Mouse (Mus musculus) liver, adult (tissue): ENCODE measurements around the gene Gpr146.

Source experiments
- GATA4 ChIP-seq: IDR thresholded peaks from 2 replicates; pipeline ENCODE4 v1.6.1; 2014; ENCODE audit warnings: mild to moderate bottlenecking, low read length; ENCODE audit not compliant: insufficient replicate concordance

Gene Gpr146

DNA sequence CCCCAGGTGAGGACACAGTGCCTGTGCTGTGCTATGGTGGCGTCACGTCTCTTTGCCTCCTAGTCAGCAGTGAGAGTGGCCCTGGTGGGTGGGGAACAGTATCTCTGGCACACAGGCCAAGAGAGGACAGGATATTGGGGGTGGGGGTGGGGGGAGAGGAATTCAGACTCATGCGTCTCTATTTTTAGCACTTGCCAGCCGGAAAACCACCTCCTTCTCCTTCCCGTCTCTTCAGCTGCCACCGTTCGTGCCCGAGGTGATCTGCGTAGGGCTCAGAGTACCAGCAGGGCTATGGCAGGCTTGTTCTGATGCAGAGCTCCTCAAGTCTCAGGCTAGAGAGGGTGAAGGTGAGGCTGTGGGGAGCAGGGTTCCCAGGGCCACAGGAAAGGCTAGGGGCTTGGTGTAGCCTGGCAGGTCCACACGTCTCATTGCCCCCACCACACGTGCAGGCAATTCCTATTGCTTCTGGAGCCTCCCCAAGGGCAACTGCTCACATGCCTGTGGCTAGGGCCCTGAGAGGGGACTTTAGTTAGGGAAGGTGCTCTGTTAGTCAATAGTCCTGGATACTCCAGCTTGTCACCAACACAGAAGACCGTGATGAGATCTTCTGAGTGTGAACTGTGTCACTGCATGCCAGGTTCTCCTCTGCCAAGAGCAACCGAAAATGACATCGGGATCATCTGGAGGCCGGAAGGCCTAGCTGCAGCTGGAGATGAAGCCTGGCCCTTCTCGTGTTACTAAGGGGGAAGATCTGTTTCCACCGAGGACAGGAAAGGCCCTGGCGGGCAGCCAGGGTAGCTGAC, at the start of gene Gpr146:
TSS of gene Gpr146 (plus strand) at position 230 of the 803 bp plus-strand sequence.
- TF ChIP-seq GATA4, result peak; percentile 59; the same call in 1 of the 2 replicates

GRCm38 (mm10) chr5:139330766-139331165, 46.7 kb upstream of the Gpr146 start:
- no peak for TF ChIP-seq GATA4

DNA sequence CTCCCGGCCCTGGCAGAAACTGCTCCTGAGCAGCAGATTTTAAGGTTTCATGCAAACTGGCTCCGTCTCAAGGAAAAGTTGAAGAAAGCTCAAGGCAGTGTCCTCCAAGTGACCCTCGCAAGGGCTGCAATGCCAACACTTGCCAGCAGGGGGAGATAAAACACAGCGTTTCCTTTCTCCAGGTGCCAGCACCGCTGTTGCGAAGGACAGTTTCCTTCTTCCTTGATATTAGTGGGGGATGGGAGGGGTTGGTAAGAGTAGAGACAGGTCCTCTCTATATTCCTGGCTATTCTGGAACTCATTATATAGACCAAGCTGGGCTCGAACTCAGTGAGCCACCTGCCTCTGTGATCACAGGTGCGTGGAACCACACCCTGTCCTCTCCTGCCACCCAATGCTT, 45.8 kb upstream of the Gpr146 start:
- TF ChIP-seq GATA4, result no peak

DNA sequence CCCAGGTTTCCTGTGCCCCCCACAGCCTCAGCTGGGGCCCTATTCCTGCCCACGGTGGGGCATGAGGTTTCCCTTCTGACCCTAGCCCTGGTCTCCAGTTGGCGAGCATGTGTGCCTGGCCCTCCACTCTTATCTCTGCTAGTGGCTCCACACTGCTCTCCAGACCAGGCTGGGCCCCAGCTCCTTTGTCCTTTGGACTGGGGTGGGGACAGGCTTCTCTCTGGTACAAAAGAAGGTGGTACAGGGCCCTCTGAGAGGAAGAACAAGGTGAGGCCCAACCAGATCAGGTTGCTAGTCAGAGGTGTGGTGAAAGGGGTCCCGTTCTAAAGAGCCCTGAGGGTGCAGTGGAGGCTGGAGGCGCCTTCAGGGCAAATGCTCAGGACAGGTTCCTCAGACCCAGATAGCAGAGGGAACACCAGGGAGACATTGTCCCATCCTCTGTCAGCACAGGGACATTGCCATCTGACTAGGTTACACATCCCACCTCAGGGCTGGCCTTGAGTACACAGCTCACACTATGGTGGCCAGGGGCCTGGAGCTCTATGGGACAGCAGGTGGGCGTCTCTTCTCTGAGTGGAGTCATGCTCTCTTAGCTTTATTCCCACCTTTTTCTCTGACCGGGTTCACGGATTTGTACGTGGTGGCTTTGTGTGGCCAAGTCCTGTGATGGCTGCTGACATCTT, 44.8 kb upstream of the Gpr146 start:
- peak; percentile 59; the same call in 1 of the 2 replicates for TF ChIP-seq GATA4

DNA sequence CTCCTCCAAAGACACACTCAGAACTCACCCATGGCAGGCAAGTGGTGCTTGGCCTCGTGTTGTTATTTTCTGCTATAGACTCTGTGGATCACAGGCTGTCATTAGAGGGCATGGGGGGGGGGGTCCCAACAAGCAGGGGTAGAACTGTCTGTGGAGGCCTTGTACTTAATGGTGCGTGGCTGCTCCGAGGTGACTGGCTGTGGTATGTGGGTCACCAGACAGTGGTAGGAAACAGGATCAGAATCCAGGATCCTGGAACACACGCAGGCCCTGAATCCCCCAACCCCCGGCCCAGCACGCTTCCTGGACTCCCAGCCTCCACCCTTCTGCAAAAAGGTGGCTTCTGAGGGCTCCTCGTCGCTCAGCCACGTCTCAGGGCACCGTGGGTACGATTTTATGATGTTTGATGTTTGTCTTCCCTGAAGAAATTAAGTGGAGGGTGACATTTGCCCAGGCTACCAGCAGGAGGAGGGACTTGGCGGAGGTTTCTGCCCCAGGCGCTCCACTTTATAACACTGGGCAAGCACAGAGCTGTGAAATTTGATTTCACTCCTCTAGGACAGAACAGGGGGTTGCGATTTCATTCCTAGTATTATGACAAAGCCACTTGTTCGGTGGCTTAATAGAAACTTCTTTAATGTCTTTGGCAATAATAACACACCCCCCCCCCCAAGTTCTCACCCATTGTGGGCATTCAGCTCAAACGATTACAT, 44.0 kb upstream of the Gpr146 start:
- TF ChIP-seq GATA4, result no peak

DNA sequence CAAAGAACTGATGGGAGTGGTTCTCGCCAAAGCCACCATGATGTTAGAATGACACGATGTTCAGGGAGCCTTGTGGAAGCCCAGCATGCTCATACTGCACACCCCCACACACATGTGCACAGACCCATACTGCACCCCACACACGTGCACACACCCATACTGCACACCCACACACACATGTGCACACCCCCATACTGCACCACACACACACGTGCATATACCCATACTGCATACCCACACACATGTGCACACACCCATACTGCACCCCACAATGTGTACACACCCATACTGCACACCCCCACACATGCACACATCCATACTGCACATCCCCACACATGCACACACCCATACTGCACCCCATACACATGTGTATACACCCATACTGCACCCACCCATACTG, 41.9 kb upstream of the Gpr146 start:
- no peak for TF ChIP-seq GATA4

- TF ChIP-seq GATA4, result no peak
Observed at GRCm38 (mm10) chr5:139337826-139338370, 39.6 kb upstream of the Gpr146 start.

DNA sequence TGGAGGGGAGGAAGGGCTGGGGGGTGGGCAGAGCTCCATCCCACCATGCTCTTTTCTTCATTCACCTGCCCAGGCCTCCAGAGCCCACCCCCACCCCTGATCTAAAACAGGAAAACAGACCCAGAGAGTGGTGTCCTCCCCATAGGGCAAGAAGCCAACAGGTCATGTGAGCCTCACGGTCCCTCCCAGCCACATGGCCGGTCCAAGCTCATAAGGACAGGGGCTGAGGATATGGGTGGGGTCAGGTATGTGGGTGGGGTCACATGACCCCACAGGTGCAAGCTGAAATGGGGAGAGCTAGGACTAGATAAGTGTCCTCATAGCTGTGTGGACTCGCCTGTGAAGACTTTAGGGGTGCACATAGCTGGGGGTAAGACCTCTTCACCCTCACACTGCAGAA, 39.1 kb upstream of the Gpr146 start:
- TF ChIP-seq GATA4, result no peak

DNA sequence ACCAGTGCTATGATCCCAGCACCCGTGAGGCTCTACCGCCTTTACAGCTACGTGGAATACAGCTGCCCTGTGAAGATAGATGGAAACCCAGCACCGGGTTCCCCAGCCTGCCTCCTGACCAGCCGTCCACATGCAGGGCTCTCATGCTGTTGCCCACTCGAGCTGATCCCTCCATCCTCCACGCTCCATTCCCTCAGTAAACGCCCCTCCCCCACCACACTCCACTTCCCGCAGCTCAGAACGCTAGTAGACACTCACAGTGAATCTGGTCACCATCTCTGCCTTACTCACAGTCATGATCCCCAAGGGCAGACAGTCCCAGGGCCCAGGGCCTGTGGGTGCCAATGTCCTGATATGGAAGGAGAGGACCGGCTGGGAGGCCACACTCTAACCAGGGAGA, 38.6 kb upstream of the Gpr146 start:
- TF ChIP-seq GATA4, result no peak

GRCm38 (mm10) chr5:139344021-139344686, 33.3 kb upstream of the Gpr146 start:
- no peak for TF ChIP-seq GATA4

GRCm38 (mm10) chr5:139344687-139345363, 32.7 kb upstream of the Gpr146 start:
- peak; percentile 52; the same call in 1 of the 2 replicates for TF ChIP-seq GATA4

DNA sequence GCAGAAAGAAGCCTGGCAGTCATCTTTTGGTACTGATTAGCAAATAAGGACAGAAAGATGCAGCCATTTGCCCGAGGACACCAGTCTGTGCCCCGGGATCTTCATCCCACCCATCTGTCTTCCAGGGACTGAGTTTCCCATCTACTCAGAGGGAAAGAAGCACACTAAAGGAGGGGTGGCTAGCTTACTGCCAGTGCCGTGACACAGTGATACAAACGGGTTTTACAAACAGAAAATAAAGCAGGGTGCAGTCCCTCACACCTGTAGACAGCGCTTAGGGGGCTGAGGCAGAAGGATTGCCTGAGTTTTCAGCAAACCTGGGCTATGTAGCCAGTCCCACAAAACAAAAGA, 32.2 kb upstream of the Gpr146 start:
- TF ChIP-seq GATA4, result no peak

- TF ChIP-seq GATA4, result no peak
Observed at GRCm38 (mm10) chr5:139347225-139347624, 30.3 kb upstream of the Gpr146 start.

DNA sequence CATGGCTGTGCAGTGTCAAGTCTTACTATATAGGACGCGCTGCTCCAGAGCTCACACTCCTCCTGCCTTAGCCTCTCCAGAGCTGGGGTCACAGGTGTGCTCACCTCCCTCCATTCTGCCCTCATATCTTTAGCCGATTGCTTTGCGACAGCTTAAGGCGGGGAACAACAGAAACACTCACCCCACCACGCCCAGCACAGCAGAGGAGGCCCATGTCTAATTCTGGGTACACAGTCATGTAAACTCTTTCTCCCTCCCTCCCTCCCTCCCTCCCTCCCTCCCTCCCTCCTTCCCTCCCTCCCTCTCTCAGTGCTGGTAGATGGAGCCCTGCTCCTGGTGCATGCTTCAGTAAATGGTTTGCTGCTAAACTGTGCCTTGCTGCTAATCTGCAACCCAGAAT, 27.8 kb upstream of the Gpr146 start:
- no peak for TF ChIP-seq GATA4
